Mouse (Mus musculus): ENCODE measurements around the gene Tal1. TPM values are rescaled to one million over a fixed set of nuclear protein-coding genes. Genes with fewer than 3 reads are reported as not detected.

Tal1 gene
- 1.4 TPM for polyA plus RNA-seq (2014; fragmentation: Illumina TruSeq; extraction: RNeasy Lipid Tissue Mini Kit (QIAGEN cat#74804); ENCODE audit: low read depth, low replicate concordance)

GRCm38 (mm10) chr4:115056371-115056920 is at the start of gene Tal1:
TSS of gene Tal1 (plus strand) at chr4:115056426.

GRCm38 (mm10) chr4:115088611-115089338 is 32.5 kb downstream of the Tal1 start, which contains the start of gene Pdzk1ip1:
TSS of gene Pdzk1ip1 (plus strand) at chr4:115088708.

Other genes starting within 250 kb of the Tal1 start
- gene Gm12830, start 234.7 kb upstream of the Tal1 start, polyA plus RNA-seq (2014; fragmentation: Illumina TruSeq; extraction: RNeasy Lipid Tissue Mini Kit (QIAGEN cat#74804); ENCODE audit: low read depth, low replicate concordance) = not detected
- 0.77 TPM for gene Foxd2, start 147.6 kb upstream of the Tal1 start, polyA plus RNA-seq (2014; fragmentation: Illumina TruSeq; extraction: RNeasy Lipid Tissue Mini Kit (QIAGEN cat#74804); ENCODE audit: low read depth, low replicate concordance)
- gene Foxe3, start 130.4 kb upstream of the Tal1 start, polyA plus RNA-seq (2014; fragmentation: Illumina TruSeq; extraction: RNeasy Lipid Tissue Mini Kit (QIAGEN cat#74804); ENCODE audit: low read depth, low replicate concordance) = not detected
- gene Cmpk1, start 69.2 kb upstream of the Tal1 start, polyA plus RNA-seq (2014; fragmentation: Illumina TruSeq; extraction: RNeasy Lipid Tissue Mini Kit (QIAGEN cat#74804); ENCODE audit: low read depth, low replicate concordance) = 613 TPM
- 0.53 TPM for gene Stil, start 56.3 kb upstream of the Tal1 start, polyA plus RNA-seq (2014; fragmentation: Illumina TruSeq; extraction: RNeasy Lipid Tissue Mini Kit (QIAGEN cat#74804); ENCODE audit: low read depth, low replicate concordance)
- 82.1 TPM for gene Pdzk1ip1, start 32.3 kb downstream of the Tal1 start, polyA plus RNA-seq (2014; fragmentation: Illumina TruSeq; extraction: RNeasy Lipid Tissue Mini Kit (QIAGEN cat#74804); ENCODE audit: low read depth, low replicate concordance)
- gene Cyp4x1, start 77.9 kb downstream of the Tal1 start, polyA plus RNA-seq (2014; fragmentation: Illumina TruSeq; extraction: RNeasy Lipid Tissue Mini Kit (QIAGEN cat#74804); ENCODE audit: low read depth, low replicate concordance) = not detected
- not detected for gene Cyp4a29, start 185.7 kb downstream of the Tal1 start, polyA plus RNA-seq (2014; fragmentation: Illumina TruSeq; extraction: RNeasy Lipid Tissue Mini Kit (QIAGEN cat#74804); ENCODE audit: low read depth, low replicate concordance)
- 9.2 TPM for gene Cyp4a12a, start 242.6 kb downstream of the Tal1 start, polyA plus RNA-seq (2014; fragmentation: Illumina TruSeq; extraction: RNeasy Lipid Tissue Mini Kit (QIAGEN cat#74804); ENCODE audit: low read depth, low replicate concordance)

Data from kidney, adult 10 weeks (tissue).